Mouse (Mus musculus): ENCODE data around the gene Cs.

DNA sequence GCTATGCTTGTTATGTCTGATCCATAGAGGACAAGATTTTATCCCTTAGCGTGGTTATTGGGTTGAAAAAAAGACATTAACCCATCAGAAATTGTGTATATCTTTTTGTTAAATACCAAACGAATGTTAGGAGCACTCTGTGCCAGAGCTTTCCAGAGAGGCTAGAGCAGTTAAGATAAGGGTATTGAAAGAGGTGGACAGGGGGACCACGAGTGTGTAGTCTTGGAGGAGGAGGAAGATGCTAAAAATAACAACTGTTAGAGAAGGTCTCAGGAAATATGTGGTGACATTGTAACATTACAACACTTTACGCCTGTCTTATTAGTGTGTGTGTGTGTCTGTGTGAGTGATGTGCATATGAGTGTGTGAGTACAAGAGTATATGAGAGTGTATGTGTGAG, 26.6 kb upstream of the Cs start:
- TF ChIP-seq CTCF (IDR thresholded peaks at IDR 0.05; ENCODE audit: control insufficient read depth, insufficient read depth, insufficient replicate concordance, low read depth, low read length) (no peak), POLR2A (IDR thresholded peaks at IDR 0.05; ENCODE audit: control insufficient read depth, low read depth, low read length) (no peak)

Measured in testis, adult 2 months (tissue).